Mouse (Mus musculus): ENCODE measurements at regions not wholly inside any gene's neighbourhood (a gene's known extent, or its start where the extent isn't known, plus 50 kb on each side); places are given as distances from the start of the nearest gene placed in this dataset.

DNA sequence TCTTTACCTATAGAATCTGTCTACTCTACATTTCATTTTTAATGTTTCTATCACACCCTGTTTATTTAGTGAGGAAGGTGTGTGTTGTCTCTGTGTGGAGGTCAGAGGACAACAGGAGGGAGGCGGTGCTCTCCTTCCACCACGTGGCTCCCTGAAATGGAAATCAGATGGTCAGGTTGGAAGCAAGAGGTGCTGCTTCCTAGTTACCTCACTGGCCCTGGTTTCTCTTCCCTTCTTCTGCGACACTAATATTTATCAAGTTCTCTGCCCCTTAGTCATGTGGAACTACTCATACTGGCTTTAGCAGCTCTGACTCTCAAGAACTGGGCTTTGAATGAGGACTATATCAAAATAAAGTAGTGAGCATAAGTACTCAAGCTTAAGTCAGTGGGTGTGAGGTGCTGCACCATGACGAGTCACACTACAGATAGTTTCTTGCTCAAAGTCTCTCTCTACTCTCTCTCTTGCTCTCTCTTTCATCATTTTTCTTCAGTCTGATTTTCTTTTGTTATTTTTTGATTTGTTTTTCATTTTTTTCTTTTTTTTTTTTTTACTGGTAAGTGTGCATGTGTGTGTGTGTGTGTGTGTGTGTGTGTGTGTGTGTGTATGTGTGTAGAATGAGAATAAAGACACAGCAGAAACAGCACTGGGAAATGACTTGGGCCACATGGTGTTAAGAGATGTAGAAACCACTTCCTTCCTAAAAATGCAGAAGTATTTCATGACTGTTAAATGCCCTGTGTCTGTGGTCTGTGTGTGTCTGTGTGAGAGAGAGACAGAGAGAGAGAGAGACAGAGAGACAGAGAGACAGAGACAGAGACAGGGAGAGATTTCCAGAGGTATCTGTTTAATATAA is 403.2 kb upstream of the Adgrl2 start:
- WGBS = 84% methylated on average over 4 of the region's 4 CpGs
- H3K27ac ChIP-seq (ENCODE audit: low read depth, low read length) = no peak overlapping the region
- no peak overlapping the region for H3K4me2 ChIP-seq (ENCODE audit: low read depth, low read length)
- no peak for ATAC-seq (ENCODE audit: low read depth)
- H3K9ac ChIP-seq (replicated peaks; ENCODE audit: low read depth, low read length) = no peak overlapping the region
- H3K4me3 ChIP-seq (ENCODE audit: low read depth, low read length) = no peak overlapping the region
- H3K27me3 ChIP-seq (ENCODE audit: control insufficient read depth, insufficient read depth, low read length) = no peaks in the 10 kb centered on the region
- H3K36me3 ChIP-seq (ENCODE audit: control insufficient read depth, insufficient read depth, low read length) = no peaks in the 10 kb centered on the region
- H3K4me1 ChIP-seq (ENCODE audit: control insufficient read depth, insufficient read depth, low read length) = no peaks in the 10 kb centered on the region
- H3K9me3 ChIP-seq (ENCODE audit: control insufficient read depth, low read length) = no peaks in the 10 kb centered on the region

DNA sequence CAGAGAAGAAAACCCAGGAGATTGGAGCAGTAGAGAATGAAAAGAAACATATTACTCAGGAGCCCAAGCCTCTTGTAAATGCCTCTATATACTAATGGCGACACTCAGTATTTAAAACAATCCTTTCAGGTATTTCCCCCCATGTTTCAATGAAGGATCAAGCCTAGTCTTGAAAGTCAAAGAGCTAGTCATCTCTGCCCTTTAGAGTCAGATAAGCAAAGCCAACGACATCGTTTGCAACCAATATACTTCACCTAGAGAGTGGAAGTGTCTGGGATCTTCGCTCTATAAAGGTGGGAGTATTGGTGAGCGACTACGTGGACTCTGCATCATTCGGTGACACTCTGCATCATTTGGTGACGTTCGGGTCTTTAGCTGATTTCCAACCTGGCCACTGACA is 401.8 kb upstream of the Adgrl2 start:
- no peak overlapping the region for H3K4me3 ChIP-seq (ENCODE audit: low read depth, low read length)
- H3K27ac ChIP-seq (ENCODE audit: low read depth, low read length) = no peak overlapping the region
- H3K4me2 ChIP-seq (ENCODE audit: low read depth, low read length) = no peak overlapping the region
- no peaks in the 10 kb centered on the region for H3K36me3 ChIP-seq (ENCODE audit: control insufficient read depth, insufficient read depth, low read length)
- 96% methylated on average over 9 of the region's 9 CpGs for WGBS
- ATAC-seq (ENCODE audit: low read depth) = no peak
- no peak overlapping the region for H3K9ac ChIP-seq (replicated peaks; ENCODE audit: low read depth, low read length)
- no peaks in the 10 kb centered on the region for H3K27me3 ChIP-seq (ENCODE audit: control insufficient read depth, insufficient read depth, low read length)
- H3K4me1 ChIP-seq (ENCODE audit: control insufficient read depth, insufficient read depth, low read length) = no peaks in the 10 kb centered on the region
- H3K9me3 ChIP-seq (ENCODE audit: control insufficient read depth, low read length) = no peaks in the 10 kb centered on the region

DNA sequence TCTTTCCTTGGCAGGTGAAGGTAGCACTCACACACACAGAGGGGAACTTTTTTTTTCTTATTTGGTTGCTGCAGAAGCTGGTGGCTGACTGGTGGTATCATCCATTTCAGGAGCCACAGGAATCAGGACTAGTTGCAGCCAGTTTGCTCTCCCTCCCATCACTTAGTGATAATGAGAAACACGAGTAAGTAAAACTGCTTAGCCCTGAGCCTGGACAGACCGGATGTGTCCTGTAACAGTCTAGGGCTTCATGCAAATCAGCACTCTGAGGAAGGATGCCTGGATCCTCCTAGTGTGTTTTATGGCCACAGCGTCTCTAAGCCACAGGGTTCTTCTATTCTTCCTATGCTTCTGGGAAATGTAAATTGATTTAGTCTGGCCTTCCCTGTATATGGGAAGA is 397.2 kb upstream of the Adgrl2 start:
- Histone ChIP-seq H3K9ac (replicated peaks; ENCODE audit: low read depth, low read length) (no peak overlapping the region), H3K36me3 (ENCODE audit: control insufficient read depth, insufficient read depth, low read length) (no peaks in the 10 kb centered on the region), H3K4me2 (ENCODE audit: low read depth, low read length) (no peak overlapping the region), H3K4me1 (ENCODE audit: control insufficient read depth, insufficient read depth, low read length) (no peaks in the 10 kb centered on the region), H3K27me3 (ENCODE audit: control insufficient read depth, insufficient read depth, low read length) (no peaks in the 10 kb centered on the region), H3K4me3 (ENCODE audit: low read depth, low read length) (no peak overlapping the region), H3K9me3 (ENCODE audit: control insufficient read depth, low read length) (no peaks in the 10 kb centered on the region), H3K27ac (ENCODE audit: low read depth, low read length) (no peak overlapping the region)
- WGBS = 10% methylated on average over 3 of the region's 3 CpGs
- no peak for ATAC-seq (ENCODE audit: low read depth)

DNA sequence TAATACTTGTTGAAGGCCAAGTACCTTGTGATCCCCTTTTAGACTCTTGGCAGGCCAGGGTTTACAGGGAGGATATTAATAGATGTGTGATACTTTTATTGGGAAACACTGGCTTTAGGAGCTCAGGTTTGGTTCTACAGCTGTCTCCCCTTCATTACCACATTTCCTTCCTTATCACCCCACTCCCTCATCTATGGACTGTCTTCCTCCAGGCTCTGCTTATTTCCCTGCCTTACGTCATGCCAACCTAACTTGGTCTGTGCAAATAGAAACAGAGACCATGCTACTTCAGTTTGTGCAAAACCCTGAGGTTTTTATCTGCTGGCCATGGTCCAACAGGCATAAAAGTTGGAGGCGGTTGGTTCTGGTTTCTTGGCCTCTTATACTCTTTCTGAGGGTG is 395.7 kb upstream of the Adgrl2 start:
- Histone ChIP-seq H3K27me3 (ENCODE audit: control insufficient read depth, insufficient read depth, low read length) (no peaks in the 10 kb centered on the region), H3K9me3 (ENCODE audit: control insufficient read depth, low read length) (no peaks in the 10 kb centered on the region), H3K4me2 (ENCODE audit: low read depth, low read length) (no peak overlapping the region), H3K4me3 (ENCODE audit: low read depth, low read length) (no peak overlapping the region), H3K27ac (ENCODE audit: low read depth, low read length) (no peak overlapping the region), H3K4me1 (ENCODE audit: control insufficient read depth, insufficient read depth, low read length) (no peaks in the 10 kb centered on the region), H3K36me3 (ENCODE audit: control insufficient read depth, insufficient read depth, low read length) (no peaks in the 10 kb centered on the region), H3K9ac (replicated peaks; ENCODE audit: low read depth, low read length) (no peak overlapping the region)
- ATAC-seq (ENCODE audit: low read depth) = no peak
- WGBS = 70% methylated on average over 2 of the region's 2 CpGs

DNA sequence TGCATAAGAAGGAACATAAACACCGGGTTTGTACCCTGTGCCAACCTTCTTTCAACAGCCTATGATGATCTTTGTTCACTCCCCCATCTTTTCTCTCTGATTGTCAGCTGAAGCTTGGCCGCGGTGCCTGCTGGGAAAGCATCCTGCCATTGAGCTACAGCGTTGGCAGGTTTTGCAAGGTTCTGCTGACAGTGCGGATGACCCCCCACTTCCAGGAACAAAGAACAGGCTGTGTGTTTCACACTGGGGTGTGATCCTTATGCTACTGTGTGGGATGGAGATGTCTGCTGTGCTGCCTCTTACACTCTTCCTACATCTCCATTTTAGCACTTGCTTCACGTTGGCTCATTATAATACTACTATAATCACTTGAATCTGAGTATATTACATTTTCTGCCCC is 395.0 kb upstream of the Adgrl2 start:
- ATAC-seq (ENCODE audit: low read depth) = no peak
- no peak overlapping the region for H3K9ac ChIP-seq (replicated peaks; ENCODE audit: low read depth, low read length)
- WGBS = 41% methylated on average over 6 of the region's 6 CpGs
- no peaks in the 10 kb centered on the region for H3K4me1 ChIP-seq (ENCODE audit: control insufficient read depth, insufficient read depth, low read length)
- no peak overlapping the region for H3K27ac ChIP-seq (ENCODE audit: low read depth, low read length)
- H3K36me3 ChIP-seq (ENCODE audit: control insufficient read depth, insufficient read depth, low read length) = no peaks in the 10 kb centered on the region
- H3K9me3 ChIP-seq (ENCODE audit: control insufficient read depth, low read length) = no peaks in the 10 kb centered on the region
- no peaks in the 10 kb centered on the region for H3K27me3 ChIP-seq (ENCODE audit: control insufficient read depth, insufficient read depth, low read length)
- no peak overlapping the region for H3K4me3 ChIP-seq (ENCODE audit: low read depth, low read length)
- no peak overlapping the region for H3K4me2 ChIP-seq (ENCODE audit: low read depth, low read length)

DNA sequence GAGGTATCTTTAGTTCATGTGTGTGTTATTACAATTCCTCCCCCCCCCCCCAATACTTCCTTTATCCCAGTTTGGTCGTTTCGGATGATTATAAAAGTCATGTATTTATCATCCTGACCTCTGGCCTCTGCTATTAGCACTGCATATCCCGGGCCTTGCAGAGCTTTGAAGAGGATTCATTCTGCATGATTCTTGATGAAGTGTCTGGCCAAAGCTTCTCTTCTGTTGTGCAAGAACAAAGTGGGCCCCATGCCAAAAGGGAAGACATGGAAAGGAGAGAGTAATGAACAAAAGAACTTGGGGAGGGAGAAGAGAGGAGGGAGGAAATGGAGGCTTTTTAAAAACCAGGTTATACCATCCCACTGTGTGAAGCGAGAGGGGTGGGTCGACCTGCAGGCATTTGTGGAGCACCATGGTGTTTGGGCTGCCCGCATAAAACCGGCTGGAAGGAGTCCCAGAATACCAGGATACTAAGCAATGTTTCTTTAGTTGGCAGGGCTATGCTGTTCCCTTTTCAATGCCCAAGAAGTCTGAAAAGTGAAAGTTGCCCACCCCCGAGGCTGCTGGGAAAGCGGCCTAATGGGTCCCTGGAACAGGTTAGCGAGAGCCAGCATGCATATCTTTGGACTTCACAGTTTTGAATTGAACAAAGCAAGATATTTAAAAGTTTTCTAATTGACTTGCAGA is 391.3 kb upstream of the Adgrl2 start:
- H3K9ac ChIP-seq (replicated peaks; ENCODE audit: low read depth, low read length) = no peak overlapping the region
- H3K4me1 ChIP-seq (ENCODE audit: control insufficient read depth, insufficient read depth, low read length) = no peaks in the 10 kb centered on the region
- no peaks in the 10 kb centered on the region for H3K27me3 ChIP-seq (ENCODE audit: control insufficient read depth, insufficient read depth, low read length)
- H3K4me2 ChIP-seq (ENCODE audit: low read depth, low read length) = no peak overlapping the region
- H3K4me3 ChIP-seq (ENCODE audit: low read depth, low read length) = no peak overlapping the region
- WGBS = 71% methylated on average over 10 of the region's 10 CpGs
- H3K27ac ChIP-seq (ENCODE audit: low read depth, low read length) = no peak overlapping the region
- no peaks in the 10 kb centered on the region for H3K36me3 ChIP-seq (ENCODE audit: control insufficient read depth, insufficient read depth, low read length)
- no peaks in the 10 kb centered on the region for H3K9me3 ChIP-seq (ENCODE audit: control insufficient read depth, low read length)
- peak; percentile 76; the same call in 1 of the 2 replicates for ATAC-seq (ENCODE audit: low read depth)

DNA sequence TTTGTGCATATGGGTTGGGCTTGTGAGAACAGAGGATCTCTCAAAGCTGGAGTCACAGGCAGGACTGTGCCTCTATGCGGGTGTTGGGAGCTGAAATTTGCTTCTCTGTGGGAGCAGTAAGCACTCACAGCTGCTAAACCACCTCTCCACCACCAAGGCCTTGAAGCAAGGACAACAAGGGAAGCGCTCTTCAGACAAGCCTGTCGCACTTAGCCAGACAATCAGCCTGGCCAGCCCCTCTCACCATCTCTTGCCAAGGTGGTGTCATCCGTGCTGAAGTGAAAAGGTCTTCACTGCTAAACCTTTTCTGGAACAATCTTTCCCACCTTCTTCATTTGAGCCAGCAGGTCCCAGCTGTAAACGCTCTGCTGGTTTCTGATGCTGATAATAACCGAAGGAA is 390.7 kb upstream of the Adgrl2 start:
- ATAC-seq (ENCODE audit: low read depth) = no peak
- Histone ChIP-seq H3K4me1 (ENCODE audit: control insufficient read depth, insufficient read depth, low read length) (no peaks in the 10 kb centered on the region), H3K27me3 (ENCODE audit: control insufficient read depth, insufficient read depth, low read length) (no peaks in the 10 kb centered on the region), H3K9me3 (ENCODE audit: control insufficient read depth, low read length) (no peaks in the 10 kb centered on the region), H3K4me2 (ENCODE audit: low read depth, low read length) (no peak overlapping the region), H3K27ac (ENCODE audit: low read depth, low read length) (no peak overlapping the region), H3K4me3 (ENCODE audit: low read depth, low read length) (no peak overlapping the region), H3K36me3 (ENCODE audit: control insufficient read depth, insufficient read depth, low read length) (no peaks in the 10 kb centered on the region), H3K9ac (replicated peaks; ENCODE audit: low read depth, low read length) (no peak overlapping the region)
- WGBS = 77% methylated on average over 6 of the region's 6 CpGs

DNA sequence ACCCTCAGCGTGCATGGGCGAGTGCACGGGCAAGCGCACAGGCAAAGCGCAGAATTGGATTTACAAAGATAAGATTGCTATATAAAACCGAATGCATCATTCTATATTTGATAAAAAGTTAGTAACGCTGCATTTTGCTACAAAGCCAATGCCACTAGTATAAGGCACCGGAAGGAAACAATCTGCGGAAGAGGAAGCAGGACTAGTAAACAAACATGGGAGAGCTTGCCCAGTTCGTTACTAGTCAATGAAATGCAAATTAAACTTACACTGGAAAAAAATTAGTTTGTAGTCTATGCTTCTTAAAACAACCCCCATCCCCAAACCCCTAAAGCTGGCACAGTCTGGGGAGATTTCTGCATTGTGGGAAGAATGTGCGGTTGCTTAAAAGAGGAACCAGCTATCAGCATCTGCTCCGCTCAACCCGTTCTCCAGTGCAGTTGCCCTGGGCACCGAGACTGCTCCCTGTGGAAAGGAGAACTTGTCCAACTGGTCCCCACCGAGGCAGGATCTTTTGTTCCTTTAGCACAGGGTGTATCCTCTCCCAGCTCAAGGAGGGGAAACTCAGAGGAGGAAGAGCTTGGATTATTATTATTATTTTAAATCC is 389.6 kb upstream of the Adgrl2 start:
- 76% methylated on average over 15 of the region's 15 CpGs for WGBS
- Histone ChIP-seq H3K4me3 (ENCODE audit: low read depth, low read length) (no peak overlapping the region), H3K9me3 (ENCODE audit: control insufficient read depth, low read length) (no peaks in the 10 kb centered on the region), H3K27me3 (ENCODE audit: control insufficient read depth, insufficient read depth, low read length) (no peaks in the 10 kb centered on the region), H3K4me2 (ENCODE audit: low read depth, low read length) (no peak overlapping the region), H3K9ac (replicated peaks; ENCODE audit: low read depth, low read length) (no peak overlapping the region), H3K36me3 (ENCODE audit: control insufficient read depth, insufficient read depth, low read length) (no peaks in the 10 kb centered on the region), H3K4me1 (ENCODE audit: control insufficient read depth, insufficient read depth, low read length) (no peaks in the 10 kb centered on the region), H3K27ac (ENCODE audit: low read depth, low read length) (no peak overlapping the region)
- ATAC-seq (ENCODE audit: low read depth) = no peak

DNA sequence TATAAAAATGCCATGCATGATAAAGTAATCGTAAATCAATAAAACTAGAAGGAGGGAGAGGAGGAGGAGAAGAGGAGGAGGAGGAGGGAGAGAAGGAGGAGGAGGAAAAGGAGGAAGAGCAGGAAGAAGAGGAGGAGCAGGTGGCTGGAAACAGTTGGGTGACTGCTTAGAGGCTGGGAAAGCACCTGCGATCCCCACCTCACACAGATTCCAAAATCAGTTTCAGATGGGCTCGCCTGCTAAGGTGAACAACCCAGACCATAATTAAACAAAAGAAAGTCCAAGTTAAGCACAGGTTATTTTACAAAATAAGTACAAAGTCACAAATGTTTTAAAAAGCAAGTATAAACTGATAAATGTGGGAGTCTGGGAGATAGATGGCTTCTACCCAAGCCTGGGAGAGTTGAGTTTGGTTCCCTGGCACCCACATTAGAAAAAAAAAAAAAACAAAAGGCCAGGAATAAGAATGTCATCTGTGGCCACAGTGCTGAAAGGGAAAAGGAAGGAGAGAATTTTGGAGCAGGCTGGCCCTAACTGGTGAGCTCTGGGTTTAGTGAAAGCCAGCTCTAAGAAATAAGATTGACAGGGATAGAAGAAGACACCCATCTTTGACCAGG is 389.0 kb upstream of the Adgrl2 start:
- H3K4me1 ChIP-seq (ENCODE audit: control insufficient read depth, insufficient read depth, low read length) = no peaks in the 10 kb centered on the region
- no peak overlapping the region for H3K9ac ChIP-seq (replicated peaks; ENCODE audit: low read depth, low read length)
- no peak overlapping the region for H3K27ac ChIP-seq (ENCODE audit: low read depth, low read length)
- no peak overlapping the region for H3K4me3 ChIP-seq (ENCODE audit: low read depth, low read length)
- WGBS = 92% methylated on average over 3 of the region's 3 CpGs
- no peaks in the 10 kb centered on the region for H3K27me3 ChIP-seq (ENCODE audit: control insufficient read depth, insufficient read depth, low read length)
- H3K9me3 ChIP-seq (ENCODE audit: control insufficient read depth, low read length) = no peaks in the 10 kb centered on the region
- no peaks in the 10 kb centered on the region for H3K36me3 ChIP-seq (ENCODE audit: control insufficient read depth, insufficient read depth, low read length)
- no peak overlapping the region for H3K4me2 ChIP-seq (ENCODE audit: low read depth, low read length)
- no peak for ATAC-seq (ENCODE audit: low read depth)
